Comparison of ENCODE assay signal across 8 mouse cellular contexts in the genomic region with DNA sequence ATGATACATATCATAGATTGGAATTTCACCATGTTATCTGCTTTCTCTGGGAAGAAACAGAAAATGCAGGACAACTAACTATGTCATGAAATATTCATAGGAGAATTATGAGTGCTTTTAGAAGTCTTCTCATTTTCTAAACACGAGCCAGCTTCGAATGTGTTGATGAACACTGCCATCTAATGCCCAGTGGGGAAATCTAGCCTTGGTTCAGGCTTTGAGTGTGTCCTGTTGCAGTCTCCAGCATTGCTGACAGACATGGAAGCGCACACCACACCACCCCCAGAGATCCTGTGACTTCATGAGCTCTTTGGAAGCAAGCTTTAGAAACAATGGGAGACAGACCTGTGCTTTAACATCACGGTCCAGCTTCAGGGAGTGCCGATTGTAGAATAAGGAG.
A peak's percentile ranks its signal among the peaks of the same experiment; 100 is the strongest.
DNase-seq lines count a peak whose midpoint lies in the region; ATAC-seq and TF ChIP-seq lines count a peak whose summit lies in the region.

No protein-coding gene starts in this region.

- peaks cover 9% of the 10 kb centered on the region for H3K4me1 ChIP-seq in embryonic facial prominence, embryonic 10.5 days
- no peaks in the 10 kb centered on the region for H3K4me1 ChIP-seq in kidney, postnatal 0 days (replicated peaks; ENCODE audit: insufficient read depth, low read length)
- H3K4me1 ChIP-seq in liver, embryonic 11.5 days (replicated peaks; ENCODE audit: control insufficient read depth, insufficient read depth, low read length), result no peaks in the 10 kb centered on the region

- no peaks in the 10 kb centered on the region for H3K36me3 ChIP-seq in embryonic facial prominence, embryonic 10.5 days (replicated peaks)
- no peaks in the 10 kb centered on the region for H3K36me3 ChIP-seq in kidney, postnatal 0 days (ENCODE audit: insufficient read depth, low read length)
- no peaks in the 10 kb centered on the region for H3K36me3 ChIP-seq in liver, embryonic 11.5 days (ENCODE audit: control insufficient read depth, insufficient read depth, low read length)

- no peak overlapping the region for H3K4me3 ChIP-seq in embryonic facial prominence, embryonic 10.5 days
- no peak overlapping the region for H3K4me3 ChIP-seq in kidney, postnatal 0 days (replicated peaks; ENCODE audit: low read depth, low read length)
- H3K4me3 ChIP-seq in liver, embryonic 11.5 days (ENCODE audit: low read depth, low read length), result no peak overlapping the region

- H3K4me2 ChIP-seq in kidney, postnatal 0 days (ENCODE audit: low read length), result no peak overlapping the region
- no peak overlapping the region for H3K4me2 ChIP-seq in liver, embryonic 11.5 days

- TF ChIP-seq CTCF in kidney, postnatal 0 days (IDR thresholded peaks at IDR 0.05; ENCODE audit: low read depth), result peak; percentile 71

- H3K9me3 ChIP-seq in embryonic facial prominence, embryonic 10.5 days, result no peaks in the 10 kb centered on the region
- no peaks in the 10 kb centered on the region for H3K9me3 ChIP-seq in kidney, postnatal 0 days (replicated peaks; ENCODE audit: low read length)
- no peaks in the 10 kb centered on the region for H3K9me3 ChIP-seq in liver, embryonic 11.5 days (ENCODE audit: control insufficient read depth, low read length)

- peak; percentile 32 for DNase-seq in adrenal gland, postnatal 10 days
- DNase-seq in adrenal gland, adult 18-20 months (ENCODE audit: low spot score in 2 of 2), result no peak
- peak; percentile 9 for DNase-seq in 3T3-L1 (ENCODE audit: low read depth, low spot score)
- DNase-seq in embryonic facial prominence, embryonic 10.5 days (ENCODE audit: low spot score), result peak; percentile 44
- peak; percentile 36 for DNase-seq in kidney, postnatal 0 days (ENCODE audit: low spot score)
- no peak for DNase-seq in liver, embryonic 11.5 days (ENCODE audit: low spot score)
- peak; percentile 23 to 24 for DNase-seq in right cerebral cortex, postnatal 36 days (ENCODE audit: low spot score in 2 of 2)

- no peak overlapping the region for H3K27ac ChIP-seq in embryonic facial prominence, embryonic 10.5 days (replicated peaks)
- no peak overlapping the region for H3K27ac ChIP-seq in kidney, postnatal 0 days
- no peak overlapping the region for H3K27ac ChIP-seq in liver, embryonic 11.5 days (ENCODE audit: low read depth, low read length)

- ATAC-seq in kidney, postnatal 0 days (replicated peaks; ENCODE audit: low FRiP score, low read depth), result no peak
- peak; percentile 45; the same call in 1 of the 2 replicates for ATAC-seq in liver, embryonic 11.5 days (replicated peaks; ENCODE audit: low FRiP score)
- no peak for ATAC-seq in megakaryocyte-erythroid progenitor cell, adult 5-6 weeks (replicated peaks; ENCODE audit: low FRiP score, low TSS enrichment, poor library complexity, severe bottlenecking)

- no peak overlapping the region for H3K9ac ChIP-seq in kidney, postnatal 0 days (ENCODE audit: low read depth, low read length)
- no peak overlapping the region for H3K9ac ChIP-seq in liver, embryonic 11.5 days (ENCODE audit: low read depth, low read length)

- WGBS in embryonic facial prominence, embryonic 10.5 days, result 49% methylated on average over 5 of the region's 5 CpGs
- WGBS in kidney, postnatal 0 days, result 47% methylated on average over 5 of the region's 5 CpGs
- 51% methylated on average over 5 of the region's 5 CpGs for WGBS in liver, embryonic 11.5 days

- no peaks in the 10 kb centered on the region for H3K27me3 ChIP-seq in embryonic facial prominence, embryonic 10.5 days (replicated peaks; ENCODE audit: low read depth, poor library complexity, severe bottlenecking)
- no peaks in the 10 kb centered on the region for H3K27me3 ChIP-seq in kidney, postnatal 0 days (ENCODE audit: insufficient read depth, low read length)
- H3K27me3 ChIP-seq in liver, embryonic 11.5 days (replicated peaks; ENCODE audit: control insufficient read depth, insufficient read depth, low read length), result no peaks in the 10 kb centered on the region

Comparison
In these comparisons a context has a peak if more than half of its experiments do, and no peak if none do; other contexts are left out.
1. DNase-seq: peak in adrenal gland, postnatal 10 days (single experiment), 3T3-L1 (single experiment), embryonic facial prominence, embryonic 10.5 days (single experiment), kidney, postnatal 0 days (single experiment) and right cerebral cortex, postnatal 36 days (2 of 2); none in adrenal gland, adult 18-20 months (0 of 2) and liver, embryonic 11.5 days (single experiment).